Mouse (Mus musculus) liver, adult 2 months (tissue): ENCODE results near the gene Selenos.

Experiments used
- CTCF ChIP-seq: fragments of 200-500 bp; IDR thresholded peaks from 2 replicates; pipeline ENCODE4 v1.5.1; 2011; ENCODE audit warnings: low read depth, low read length, control low read depth
- POLR2A ChIP-seq: fragments of 200-500 bp; IDR thresholded peaks from 2 replicates; pipeline ENCODE4 v1.6.1; 2011; ENCODE audit warnings: low read length, control low read depth; ENCODE audit not compliant: insufficient read depth; ENCODE audit errors: extremely low read depth

DNA sequence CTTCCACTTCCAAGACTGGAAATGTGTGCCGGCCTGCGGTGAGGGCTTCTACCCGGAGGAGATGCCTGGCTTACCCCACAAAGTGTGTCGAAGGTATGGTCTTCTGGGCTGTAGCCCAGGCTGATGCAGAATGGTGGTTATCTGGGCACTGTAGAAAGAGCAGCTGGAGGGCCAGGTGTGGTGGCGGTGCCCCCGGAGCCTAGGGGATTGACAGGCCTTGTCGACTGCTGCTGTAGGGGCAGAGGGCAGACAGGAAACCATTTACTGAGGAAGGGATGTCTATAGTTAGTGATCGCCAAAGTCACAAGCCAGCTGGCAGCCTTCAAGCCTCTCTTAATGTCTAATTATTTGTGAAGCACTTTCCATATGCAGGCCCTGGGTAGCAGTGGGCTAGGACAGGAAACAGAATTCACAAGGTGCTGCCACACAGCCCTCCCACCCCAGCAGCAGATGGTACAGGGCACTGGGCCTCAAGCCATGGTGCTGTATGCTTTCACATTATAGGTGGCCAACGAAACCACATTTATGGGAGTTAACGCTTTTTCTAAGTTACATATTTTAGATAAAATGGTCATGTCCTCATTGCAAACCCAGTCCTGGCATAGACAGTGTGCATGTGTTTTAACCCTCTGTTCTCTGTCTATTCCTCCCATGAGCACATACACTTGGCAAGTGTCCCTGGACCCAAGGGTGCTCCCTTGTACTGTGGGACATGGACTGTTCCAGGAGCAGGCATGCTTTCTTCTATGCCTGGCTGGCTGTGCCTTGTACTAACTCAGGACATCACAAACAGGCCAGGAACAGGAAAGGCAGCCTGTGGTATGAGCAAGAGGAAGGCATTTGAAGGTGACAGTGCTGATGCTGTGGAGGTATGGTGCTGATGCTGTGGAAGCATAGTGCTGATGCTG is 35.6 kb upstream of the Selenos start, which contains the start of gene Gm45213:
- TF ChIP-seq CTCF (no peak), POLR2A (no peak)
